Mouse (Mus musculus): ENCODE measurements around the gene Pnkd. TPM values are rescaled to one million over a fixed set of nuclear protein-coding genes. Genes with fewer than 3 reads are reported as not detected.

Pnkd gene
- total and polyA plus RNA-seq, 3 experiments, result 27.7 to 186 (median 30.5) TPM

DNA sequence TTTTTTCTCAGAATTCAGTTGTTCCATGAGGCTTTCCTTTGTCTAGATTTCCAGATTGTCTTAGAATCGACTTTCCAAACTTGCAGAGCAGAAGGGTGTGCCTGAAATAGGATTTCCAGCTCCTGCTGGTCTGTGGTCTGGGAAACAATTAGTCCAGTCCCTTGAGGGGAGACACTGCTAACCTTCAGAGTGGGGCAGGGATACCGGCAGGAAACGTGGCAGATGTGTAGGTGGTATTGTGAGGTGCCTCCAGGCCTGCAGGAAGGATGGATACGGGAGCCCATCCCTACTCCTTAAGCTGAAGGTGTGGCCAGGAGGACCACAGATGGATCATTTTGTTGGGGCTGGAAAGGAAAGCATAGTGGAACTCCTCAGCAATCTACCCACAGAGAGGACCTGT lies 50.3 kb downstream of the Pnkd start:
- no peaks in the 10 kb centered on the region for H3K36me3 ChIP-seq (replicated peaks)
- H3K4me1 ChIP-seq (ENCODE audit: insufficient read depth, low read depth, low read length), result peaks cover 41% of the 10 kb centered on the region

GRCm38 (mm10) chr1:74335436-74336170 lies 50.9 kb downstream of the Pnkd start:
- ATAC-seq (ENCODE audit: extremely low read depth, insufficient number of reproducible peaks, low FRiP score, poor library complexity, severe bottlenecking), result no peak
- Histone ChIP-seq H3K27me3 (ENCODE audit: insufficient read depth, low read length) (peaks cover 58% of the 10 kb centered on the region), H3K36me3 (replicated peaks) (no peaks in the 10 kb centered on the region), H3K4me3 (ENCODE audit: low read depth, low read length) (no peak overlapping the region), H3K9me3 (replicated peaks) (no peaks in the 10 kb centered on the region), H3K4me1 (ENCODE audit: insufficient read depth, low read depth, low read length) (peaks cover 36% of the 10 kb centered on the region)
- DNase-seq (ENCODE audit: low spot score), result no peak
- TF ChIP-seq POLR2AphosphoS5 (IDR thresholded peaks at IDR 0.05; ENCODE audit: insufficient replicate concordance, low read depth, low read length), result no peak
- TF ChIP-seq CTCF (IDR thresholded peaks at IDR 0.05; ENCODE audit: low read depth, low read length), result no peak
- no peak for TF ChIP-seq GATA1 (IDR thresholded peaks at IDR 0.05; ENCODE audit: borderline replicate concordance, low read length)
- no peak for TF ChIP-seq GATA2 (IDR thresholded peaks at IDR 0.05; ENCODE audit: borderline replicate concordance, low read depth, low read length)
- TF ChIP-seq TAL1 (conservative IDR thresholded peaks at IDR 0.05; ENCODE audit: low read depth, low read length), result no peak

More for the DNA sequence above, 50.3 kb downstream of the Pnkd start:
- no peaks in the 10 kb centered on the region for H3K9me3 ChIP-seq (replicated peaks)
- ATAC-seq (ENCODE audit: extremely low read depth, insufficient number of reproducible peaks, low FRiP score, poor library complexity, severe bottlenecking) (no peak), DNase-seq (ENCODE audit: low spot score) (no peak)
- H3K27me3 ChIP-seq (ENCODE audit: insufficient read depth, low read length), result peaks cover 53% of the 10 kb centered on the region
- no peak overlapping the region for H3K4me3 ChIP-seq (ENCODE audit: low read depth, low read length)
- no peak for TF ChIP-seq GATA2 (IDR thresholded peaks at IDR 0.05; ENCODE audit: borderline replicate concordance, low read depth, low read length)
- TF ChIP-seq POLR2AphosphoS5 (IDR thresholded peaks at IDR 0.05; ENCODE audit: insufficient replicate concordance, low read depth, low read length), result no peak

GRCm38 (mm10) chr1:74337241-74337771 lies 52.6 kb downstream of the Pnkd start:
- Histone ChIP-seq H3K36me3 (replicated peaks) (no peaks in the 10 kb centered on the region), H3K4me3 (ENCODE audit: low read depth, low read length) (no peak overlapping the region), H3K27me3 (ENCODE audit: insufficient read depth, low read length) (peaks cover 61% of the 10 kb centered on the region), H3K4me1 (ENCODE audit: insufficient read depth, low read depth, low read length) (peaks cover 19% of the 10 kb centered on the region), H3K9me3 (replicated peaks) (no peaks in the 10 kb centered on the region)
- no peak for TF ChIP-seq GATA1 (IDR thresholded peaks at IDR 0.05; ENCODE audit: borderline replicate concordance, low read length)
- no peak for TF ChIP-seq TAL1 (conservative IDR thresholded peaks at IDR 0.05; ENCODE audit: low read depth, low read length)
- no peak for TF ChIP-seq GATA2 (IDR thresholded peaks at IDR 0.05; ENCODE audit: borderline replicate concordance, low read depth, low read length)
- TF ChIP-seq CTCF (IDR thresholded peaks at IDR 0.05; ENCODE audit: low read depth, low read length), result no peak
- TF ChIP-seq POLR2AphosphoS5 (IDR thresholded peaks at IDR 0.05; ENCODE audit: insufficient replicate concordance, low read depth, low read length), result no peak
- ATAC-seq (ENCODE audit: extremely low read depth, insufficient number of reproducible peaks, low FRiP score, poor library complexity, severe bottlenecking) (no peak), DNase-seq (ENCODE audit: low spot score) (no peak)

- TF ChIP-seq CTCF (IDR thresholded peaks at IDR 0.05; ENCODE audit: low read depth, low read length) (no peak), TAL1 (conservative IDR thresholded peaks at IDR 0.05; ENCODE audit: low read depth, low read length) (no peak)
- ATAC-seq (ENCODE audit: extremely low read depth, insufficient number of reproducible peaks, low FRiP score, poor library complexity, severe bottlenecking) (no peak), DNase-seq (ENCODE audit: low spot score) (no peak)
- Histone ChIP-seq H3K27me3 (ENCODE audit: insufficient read depth, low read length) (peaks cover 62% of the 10 kb centered on the region), H3K9me3 (replicated peaks) (no peaks in the 10 kb centered on the region), H3K4me1 (ENCODE audit: insufficient read depth, low read depth, low read length) (peaks cover 12% of the 10 kb centered on the region), H3K36me3 (replicated peaks) (no peaks in the 10 kb centered on the region), H3K4me3 (ENCODE audit: low read depth, low read length) (no peak overlapping the region)
These were observed 53.3 kb downstream of the Pnkd start for GRCm38 (mm10) chr1:74338013-74338412.

- no peak overlapping the region for H3K4me3 ChIP-seq (ENCODE audit: low read depth, low read length)
These were observed 53.9 kb downstream of the Pnkd start for GRCm38 (mm10) chr1:74338626-74339025.

GRCm38 (mm10) chr1:74339917-74340316 lies 55.2 kb downstream of the Pnkd start:
- no peaks in the 10 kb centered on the region for H3K36me3 ChIP-seq (replicated peaks)
- H3K27me3 ChIP-seq (ENCODE audit: insufficient read depth, low read length), result peaks cover 67% of the 10 kb centered on the region
- peaks cover 7% of the 10 kb centered on the region for H3K4me1 ChIP-seq (ENCODE audit: insufficient read depth, low read depth, low read length)
- DNase-seq (ENCODE audit: low spot score) (no peak), ATAC-seq (ENCODE audit: extremely low read depth, insufficient number of reproducible peaks, low FRiP score, poor library complexity, severe bottlenecking) (no peak)
- H3K9me3 ChIP-seq (replicated peaks), result no peaks in the 10 kb centered on the region
- no peak overlapping the region for H3K4me3 ChIP-seq (ENCODE audit: low read depth, low read length)
- TF ChIP-seq POLR2AphosphoS5 (IDR thresholded peaks at IDR 0.05; ENCODE audit: insufficient replicate concordance, low read depth, low read length) (no peak), GATA2 (IDR thresholded peaks at IDR 0.05; ENCODE audit: borderline replicate concordance, low read depth, low read length) (no peak), CTCF (IDR thresholded peaks at IDR 0.05; ENCODE audit: low read depth, low read length) (no peak), GATA1 (IDR thresholded peaks at IDR 0.05; ENCODE audit: borderline replicate concordance, low read length) (no peak), TAL1 (conservative IDR thresholded peaks at IDR 0.05; ENCODE audit: low read depth, low read length) (no peak)

More at GRCm38 (mm10) chr1:74338626-74339025, 53.9 kb downstream of the Pnkd start:
- no peaks in the 10 kb centered on the region for H3K9me3 ChIP-seq (replicated peaks)
- peaks cover 63% of the 10 kb centered on the region for H3K27me3 ChIP-seq (ENCODE audit: insufficient read depth, low read length)
- DNase-seq (ENCODE audit: low spot score) (no peak), ATAC-seq (ENCODE audit: extremely low read depth, insufficient number of reproducible peaks, low FRiP score, poor library complexity, severe bottlenecking) (no peak)
- H3K4me1 ChIP-seq (ENCODE audit: insufficient read depth, low read depth, low read length), result peaks cover 7% of the 10 kb centered on the region
- TF ChIP-seq POLR2AphosphoS5 (IDR thresholded peaks at IDR 0.05; ENCODE audit: insufficient replicate concordance, low read depth, low read length), result no peak
- no peak for TF ChIP-seq GATA2 (IDR thresholded peaks at IDR 0.05; ENCODE audit: borderline replicate concordance, low read depth, low read length)
- H3K36me3 ChIP-seq (replicated peaks), result no peaks in the 10 kb centered on the region

All from G1E (cell line).